Mouse (Mus musculus) retina, postnatal 7 days (tissue): ENCODE measurements around the gene Bmp2.

Source experiments
- DNase-seq: peaks from one replicate; pipeline ENCODE4 v3.0.0-alpha.2; 2012; ENCODE audit warnings: low read depth, low spot score

Bmp2 gene

DNA sequence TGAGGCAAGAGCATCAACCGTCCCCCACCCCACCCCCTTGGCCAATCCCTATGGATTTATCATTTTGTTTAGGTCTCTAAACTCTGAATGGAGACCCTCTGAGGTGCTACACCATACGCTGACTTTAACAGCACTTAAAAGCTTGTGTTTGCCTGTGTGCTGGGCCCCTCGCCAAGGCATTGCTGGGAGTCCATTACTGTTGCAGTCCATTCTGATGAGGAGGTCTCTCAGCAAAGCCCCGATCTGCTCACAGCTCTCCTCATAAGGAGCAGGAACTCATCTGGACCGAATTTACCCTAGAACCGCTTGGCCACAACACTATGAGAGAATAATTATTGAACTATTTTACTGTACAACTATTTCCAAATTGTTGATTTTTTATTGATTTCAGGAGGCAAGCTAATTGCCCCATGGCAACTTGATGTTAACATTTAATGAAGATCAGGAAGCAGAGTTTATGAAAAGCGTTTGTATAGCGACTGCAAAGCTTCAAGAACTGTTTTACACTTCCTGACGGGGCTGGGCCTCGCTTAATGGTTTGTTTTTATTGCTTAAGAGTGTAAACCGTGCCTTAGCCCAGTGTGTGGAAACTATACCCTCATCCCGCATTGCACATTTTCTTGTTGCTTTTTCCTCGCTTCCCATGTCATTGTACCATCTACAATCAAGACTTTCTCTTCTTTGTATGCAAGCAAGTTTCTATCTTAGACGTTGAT lies 14.2 kb downstream of the Bmp2 start:
- no peak for DNase-seq

DNA sequence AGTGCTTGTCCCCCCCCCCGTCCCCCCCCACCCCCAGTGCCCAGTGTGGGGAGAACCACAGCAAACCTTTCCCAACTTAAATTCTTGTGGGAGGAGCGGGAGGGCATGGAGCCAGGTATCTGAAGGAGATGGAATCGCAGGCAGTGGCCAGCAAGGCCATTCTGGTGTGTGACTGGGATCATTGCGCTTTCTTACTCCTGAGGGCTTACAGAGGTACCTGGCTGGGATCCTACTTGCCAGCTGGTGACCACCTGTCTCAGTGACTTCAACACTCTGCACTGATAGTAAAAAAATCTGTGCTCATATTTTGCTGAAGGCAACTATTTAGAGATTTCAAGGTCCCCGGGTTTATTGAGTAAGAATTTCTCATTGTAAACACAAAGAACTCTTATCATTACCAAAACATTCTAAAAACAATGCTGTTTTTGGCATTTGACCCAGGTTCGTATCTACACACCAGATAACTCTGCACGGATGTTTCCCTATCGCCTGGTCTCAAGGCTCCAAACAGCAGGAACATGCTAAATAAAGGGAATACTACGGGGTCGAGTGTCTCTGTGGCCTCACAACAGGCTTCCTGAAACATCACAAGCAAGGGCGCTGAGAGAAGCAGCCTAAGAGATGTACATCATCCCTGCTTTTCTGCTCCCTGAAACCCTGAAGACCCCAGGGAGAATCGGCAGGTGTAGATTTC lies 39.8 kb downstream of the Bmp2 start:
- no peak for DNase-seq
